Mouse (Mus musculus): ENCODE data around the gene Slco1a5.

DNA sequence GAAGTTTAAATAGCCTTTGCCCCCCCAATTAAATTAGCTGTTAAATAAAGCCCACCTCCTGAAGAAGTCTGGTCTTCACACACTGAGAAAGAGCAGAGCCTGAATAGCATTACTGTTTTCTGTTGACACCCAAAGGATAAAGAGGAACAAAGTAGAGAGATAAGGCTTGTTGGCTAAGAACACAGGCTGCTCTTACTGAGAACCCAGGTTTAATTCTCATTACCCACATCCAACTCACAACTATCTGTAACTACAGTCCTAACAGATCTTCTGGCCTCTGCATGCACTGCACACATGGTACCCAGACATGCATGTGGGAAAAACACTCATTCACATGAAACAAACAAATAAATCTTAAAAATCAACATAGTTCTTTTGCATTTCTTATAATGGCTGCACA is 5.7 kb downstream of the Slco1a5 start:
- TF ChIP-seq RAD21 (IDR thresholded peaks at IDR 0.05; ENCODE audit: low read depth, low read length) (no peak), PAX5 (IDR thresholded peaks at IDR 0.05; ENCODE audit: low read length) (no peak), HCFC1 (IDR thresholded peaks at IDR 0.05; ENCODE audit: low read depth, low read length) (no peak), POLR2AphosphoS2 (IDR thresholded peaks at IDR 0.05; ENCODE audit: low read depth, low read length) (no peak), CTCF (conservative IDR thresholded peaks at IDR 0.05 in 1 of 2, IDR thresholded peaks at IDR 0.05 in 1 of 2; ENCODE audit: low read depth in 2 of 2, low read length in 2 of 2) (no peak), POLR2A (IDR thresholded peaks at IDR 0.05; ENCODE audit: low read depth, low read length) (no peak), SIN3A (IDR thresholded peaks at IDR 0.05; ENCODE audit: low read length) (no peak), EP300 (IDR thresholded peaks at IDR 0.05; ENCODE audit: low read length) (no peak), ETS1 (conservative IDR thresholded peaks at IDR 0.05; ENCODE audit: low read depth, low read length) (no peak), MAX (IDR thresholded peaks at IDR 0.05; ENCODE audit: low read length) (no peak)

Measured in CH12.LX (cell line).